Mouse (Mus musculus) brain, embryonic 14.5 days (tissue): ENCODE measurements at regions not wholly inside any gene's neighbourhood (a gene's known extent, or its start where the extent isn't known, plus 50 kb on each side); places are given as distances from the start of the nearest gene placed in this dataset.

Experiments
- CTCF ChIP-seq: fragments of 200-500 bp; IDR thresholded peaks from 2 replicates; pipeline ENCODE4 v1.5.1; 2012; ENCODE audit warnings: inconsistent platforms, mild to moderate bottlenecking, moderate library complexity, borderline replicate concordance; ENCODE audit not compliant: insufficient read depth, insufficient read length; ENCODE audit errors: extremely low read depth
- POLR2A ChIP-seq: fragments of 200-500 bp; IDR thresholded peaks from 2 replicates; pipeline ENCODE4 v1.6.1; 2012; ENCODE audit warnings: mild to moderate bottlenecking, inconsistent platforms, borderline replicate concordance; ENCODE audit not compliant: poor library complexity, insufficient read depth, insufficient read length, severe bottlenecking; ENCODE audit errors: extremely low read depth

GRCm38 (mm10) chr5:39337917-39338316 lies 417.4 kb downstream of the Hs3st1 start:
- TF ChIP-seq CTCF (no peak), POLR2A (no peak)
